Mouse (Mus musculus) adipocyte (in vitro differentiated cells): ENCODE measurements around the gene Fry.

Experiments
- DNase-seq: peaks from one replicate; pipeline ENCODE4 v3.0.0-alpha.2; 2016; ENCODE audit warnings: low spot score

Gene Fry

DNA sequence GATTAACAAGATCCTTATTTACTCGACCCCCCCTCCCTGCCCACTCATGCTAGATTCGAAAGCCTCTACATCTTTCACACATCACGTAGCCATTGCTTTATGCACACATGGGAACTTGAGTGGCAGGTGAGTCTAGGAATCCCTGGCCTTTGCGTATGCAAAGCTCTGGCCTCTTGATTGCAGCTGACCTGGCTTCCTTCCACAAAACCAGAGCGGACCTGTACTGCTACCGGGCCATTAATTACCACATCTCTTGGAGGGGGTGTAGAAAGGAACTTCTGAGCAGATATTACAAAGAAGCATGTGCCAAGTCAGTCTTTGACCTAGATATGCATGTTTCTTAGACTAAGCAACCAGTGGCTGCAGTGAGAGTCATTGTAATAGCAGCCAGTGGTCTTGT, 55.4 kb downstream of the Fry start:
- DNase-seq: no peak

DNA sequence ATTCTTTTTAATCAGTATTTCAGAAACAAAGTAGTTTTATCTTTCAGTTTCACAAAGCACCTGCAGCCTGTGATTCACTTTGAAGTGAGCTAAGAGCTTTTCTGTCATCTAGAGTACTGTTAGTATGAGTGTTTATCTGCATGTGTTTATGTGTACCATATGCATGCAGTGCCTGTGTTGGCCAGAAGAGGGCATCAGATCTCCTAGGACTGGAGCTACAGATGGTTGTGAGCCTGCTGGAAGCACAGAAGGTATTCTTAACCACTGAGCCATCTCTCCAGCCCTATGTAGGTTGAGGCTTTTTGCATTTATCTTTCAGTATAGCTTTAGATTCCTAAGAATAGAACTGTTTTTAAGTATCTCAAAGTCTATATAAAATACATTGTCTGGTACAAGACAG, 56.5 kb downstream of the Fry start:
- no peak for DNase-seq

DNA sequence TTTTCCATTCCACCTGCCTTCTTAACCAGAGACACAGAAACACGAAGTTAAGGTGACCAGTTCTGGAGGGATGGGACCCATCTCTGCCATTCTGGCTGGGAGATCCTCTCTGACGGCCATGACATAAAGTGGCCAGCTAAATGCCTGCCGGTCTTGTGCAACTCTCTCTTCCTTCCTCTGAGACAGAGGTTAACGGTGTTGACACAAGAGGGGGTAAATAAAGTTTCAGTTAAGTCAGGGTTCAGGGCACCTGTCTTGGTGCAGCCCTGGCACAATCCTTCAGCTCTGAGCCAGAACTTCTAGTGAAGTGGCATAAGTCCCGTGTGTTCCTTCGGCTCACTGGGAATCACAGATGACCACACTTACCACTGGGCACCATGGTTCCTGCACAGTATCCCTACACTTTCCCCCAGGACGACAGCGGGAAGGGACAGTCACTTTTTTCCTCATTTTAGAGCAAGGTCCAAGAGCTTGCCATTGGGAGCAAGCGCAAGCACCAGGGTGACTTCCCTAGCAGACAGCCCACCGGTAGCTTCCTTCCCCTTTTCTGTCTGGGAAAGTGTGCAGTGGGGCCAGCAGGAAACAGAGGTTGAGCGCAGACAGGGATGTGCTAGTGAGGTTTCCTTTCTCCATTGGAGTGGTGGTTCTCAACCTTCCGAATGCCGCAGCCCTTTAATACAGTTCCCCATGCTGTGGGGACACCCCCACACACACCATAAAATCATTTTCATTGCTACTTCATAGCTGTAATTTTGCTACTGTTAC, 58.0 kb downstream of the Fry start:
- no peak for DNase-seq

DNA sequence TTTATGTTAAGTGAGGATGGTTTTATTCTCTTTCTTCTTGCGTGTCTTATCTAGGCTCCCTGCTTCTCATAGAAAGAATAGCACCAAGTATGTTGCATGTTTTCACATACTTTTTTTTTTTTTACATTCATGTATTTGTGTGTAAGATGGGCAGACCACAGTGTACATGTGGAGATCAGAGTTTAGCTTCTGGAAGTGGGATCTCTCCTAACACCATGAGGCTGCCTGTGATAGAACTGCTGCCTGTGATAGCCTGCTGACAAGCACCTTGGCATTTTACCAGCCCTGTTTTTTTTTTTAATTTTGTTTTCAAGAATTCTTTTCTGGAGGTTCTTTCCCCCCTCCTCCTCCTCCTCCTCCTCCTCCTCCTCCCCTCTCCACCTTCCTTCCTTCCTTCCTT, 59.3 kb downstream of the Fry start:
- DNase-seq: no peak

DNA sequence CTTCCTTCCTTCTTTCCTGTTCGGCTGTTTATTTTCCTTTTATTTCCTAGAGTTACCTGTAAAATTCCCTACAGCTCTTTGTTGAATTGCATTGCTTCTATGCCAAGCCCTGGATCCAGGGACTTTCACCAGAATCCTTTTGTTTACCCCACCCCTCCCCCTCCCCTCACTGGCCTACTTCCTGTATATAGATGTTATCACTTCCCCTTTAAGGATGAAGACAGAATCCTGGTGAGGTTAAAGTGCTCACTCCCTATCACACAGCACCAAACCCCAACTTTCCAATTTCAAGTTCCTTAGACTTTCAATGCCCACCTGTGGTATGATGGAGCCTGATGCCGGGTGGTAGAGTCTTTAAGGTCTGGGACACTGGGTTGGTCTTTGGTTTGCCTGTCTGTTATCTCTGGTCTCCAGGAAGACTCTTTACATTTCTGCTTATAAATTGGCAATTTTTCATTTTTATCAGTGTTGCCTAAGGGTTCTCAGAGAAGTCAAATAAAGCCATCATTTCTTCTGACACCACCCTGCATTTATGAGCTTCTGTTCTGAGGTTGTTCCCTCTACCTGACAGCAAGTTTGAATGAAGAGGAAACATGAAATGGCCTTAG, 59.9 kb downstream of the Fry start:
- no peak for DNase-seq

DNA sequence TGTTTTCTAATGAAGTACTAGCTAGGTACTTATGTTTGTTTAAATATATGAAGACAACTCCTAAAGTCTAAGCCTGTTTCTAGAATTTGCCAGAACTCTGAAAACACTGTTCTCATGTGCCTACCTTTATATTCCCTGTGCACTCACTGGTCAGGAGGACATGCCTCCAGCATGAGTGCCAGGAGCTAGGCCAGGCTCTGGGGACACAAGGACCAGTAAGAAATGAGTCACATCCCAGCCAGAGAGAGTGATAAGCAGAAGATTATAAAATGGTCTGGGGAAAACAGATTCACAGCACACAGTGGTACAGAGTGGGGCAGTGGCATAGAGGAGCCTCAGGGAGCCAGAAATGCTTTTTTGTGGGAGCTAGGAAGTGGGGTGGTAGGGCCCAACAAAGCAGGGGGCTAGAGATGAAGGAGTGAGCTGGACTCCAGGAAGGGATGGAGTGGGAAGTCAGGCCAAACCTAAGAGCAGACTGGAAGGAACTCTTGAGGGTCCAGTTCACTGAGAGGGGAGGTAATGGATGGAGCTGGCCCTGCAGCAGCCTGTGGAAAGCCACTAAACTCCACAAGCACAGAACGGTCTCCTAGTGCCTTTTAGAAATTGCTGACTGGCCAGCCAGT, 62.7 kb downstream of the Fry start:
- DNase-seq: no peak

DNA sequence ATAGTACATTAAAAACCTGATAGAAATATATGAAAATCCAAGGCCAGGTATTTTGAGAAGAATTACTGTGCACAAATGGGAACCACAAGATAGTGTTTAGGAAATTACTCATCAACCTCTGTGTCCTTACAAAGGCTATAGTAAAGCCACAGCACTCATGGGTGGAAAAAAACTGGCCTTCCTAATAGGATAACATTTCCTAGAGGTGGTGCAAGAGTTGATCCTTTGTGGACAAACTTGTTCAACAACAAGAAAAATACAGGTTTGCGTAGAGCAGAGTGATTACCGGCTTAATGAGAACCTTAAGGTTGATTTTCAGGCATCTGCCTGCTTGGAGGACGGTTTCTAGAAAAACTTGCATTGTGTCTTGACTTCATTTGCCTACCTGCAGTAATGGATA, 66.5 kb downstream of the Fry start:
- DNase-seq: no peak

DNA sequence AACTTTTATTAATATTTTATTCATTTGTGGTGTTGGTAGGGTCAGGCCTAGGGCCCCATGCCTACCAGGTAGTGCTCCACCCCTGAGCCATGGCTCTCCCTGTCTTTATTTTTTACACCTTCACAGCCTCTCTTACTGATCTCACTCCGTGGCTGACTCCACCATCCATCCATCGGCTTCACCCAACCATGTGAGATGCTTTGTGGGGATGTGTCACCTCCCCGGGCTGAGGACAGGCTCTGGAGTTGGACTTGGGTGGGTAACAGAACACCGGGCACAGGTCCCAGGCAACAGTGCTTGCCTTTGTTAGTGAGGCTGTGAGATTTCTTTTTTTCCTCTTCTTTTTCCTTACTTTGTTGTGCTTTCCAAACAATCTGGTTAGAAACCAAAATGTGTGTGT, 67.7 kb downstream of the Fry start:
- no peak for DNase-seq

DNA sequence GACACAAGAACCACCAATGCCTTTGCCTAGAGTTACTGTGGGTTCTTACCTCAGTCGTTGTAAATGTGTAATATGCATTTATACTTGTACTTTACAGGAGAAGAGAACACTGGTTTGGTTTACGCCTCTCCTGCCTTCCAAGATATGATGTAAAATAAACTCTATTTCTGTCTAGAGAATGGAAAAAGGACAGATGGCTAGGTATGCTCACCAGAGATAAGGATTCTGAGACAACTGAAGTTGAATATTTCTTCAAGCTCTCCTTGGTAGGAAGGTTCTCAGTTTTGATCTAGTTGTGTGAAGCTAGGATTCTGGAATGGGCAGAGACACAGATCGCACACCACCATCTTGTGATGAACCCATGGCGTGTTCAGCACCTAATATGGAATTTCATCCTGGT, 68.2 kb downstream of the Fry start:
- DNase-seq: no peak

DNA sequence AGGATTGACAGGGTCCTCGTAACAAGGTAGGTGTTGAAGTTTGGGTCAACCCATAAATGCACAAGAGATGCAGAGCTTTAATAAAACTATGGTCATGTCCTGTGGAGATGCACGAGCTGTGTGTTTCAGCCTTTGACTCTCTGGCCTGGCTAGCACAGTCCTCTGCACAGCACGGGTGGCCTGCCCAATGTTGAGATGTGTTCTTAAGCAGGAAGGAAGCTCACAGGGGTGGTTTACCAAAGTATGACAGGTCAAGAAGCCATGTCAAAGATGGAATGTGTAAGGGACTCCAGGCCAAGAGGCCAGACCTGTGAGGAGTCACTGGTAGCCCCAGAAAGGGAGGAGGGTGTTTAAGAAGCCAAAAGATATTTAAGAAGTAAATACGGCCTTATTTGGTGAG, 69.6 kb downstream of the Fry start:
- DNase-seq: no peak

DNA sequence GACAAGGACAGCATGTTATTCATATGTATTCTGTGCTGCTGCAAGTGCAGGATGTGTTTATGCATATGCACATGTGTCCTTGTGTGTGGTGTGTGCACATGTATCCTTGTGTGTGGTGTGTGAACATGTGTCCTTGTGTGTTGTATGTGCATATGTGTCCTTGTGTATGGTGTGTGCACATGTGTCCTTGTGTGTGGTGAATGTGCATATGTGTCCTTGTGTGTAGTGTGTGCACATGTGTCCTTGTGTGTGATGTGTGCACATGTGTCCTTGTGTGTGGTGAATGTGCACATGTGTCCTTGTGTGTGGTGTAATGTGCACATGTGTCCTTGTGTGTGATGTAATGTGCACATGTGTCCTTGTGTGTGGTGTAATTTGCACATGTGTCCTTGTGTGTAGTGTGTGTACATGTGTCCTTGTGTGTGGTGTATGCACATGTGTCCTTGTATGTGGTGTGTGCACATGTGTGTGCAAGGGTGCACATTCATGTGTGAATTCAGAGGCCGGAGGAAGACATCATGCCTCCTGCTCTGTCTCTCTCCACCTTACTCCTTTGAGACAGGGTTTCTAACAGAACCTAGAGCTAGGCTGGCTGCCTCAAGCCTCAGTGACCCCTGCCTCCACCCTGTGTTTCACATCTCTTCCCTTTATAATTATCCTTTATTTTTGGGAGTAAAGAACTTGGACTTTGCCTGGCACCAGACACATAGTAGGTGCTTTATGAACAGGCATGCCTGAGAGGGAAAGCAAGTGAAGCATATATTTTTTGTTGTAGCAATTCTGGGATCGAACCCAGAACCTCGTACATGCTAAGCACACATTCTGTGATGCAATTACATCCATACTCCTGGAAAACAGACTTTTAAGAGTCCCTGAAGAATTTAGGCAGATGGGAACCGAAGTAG, 72.3 kb downstream of the Fry start:
- no peak for DNase-seq

DNA sequence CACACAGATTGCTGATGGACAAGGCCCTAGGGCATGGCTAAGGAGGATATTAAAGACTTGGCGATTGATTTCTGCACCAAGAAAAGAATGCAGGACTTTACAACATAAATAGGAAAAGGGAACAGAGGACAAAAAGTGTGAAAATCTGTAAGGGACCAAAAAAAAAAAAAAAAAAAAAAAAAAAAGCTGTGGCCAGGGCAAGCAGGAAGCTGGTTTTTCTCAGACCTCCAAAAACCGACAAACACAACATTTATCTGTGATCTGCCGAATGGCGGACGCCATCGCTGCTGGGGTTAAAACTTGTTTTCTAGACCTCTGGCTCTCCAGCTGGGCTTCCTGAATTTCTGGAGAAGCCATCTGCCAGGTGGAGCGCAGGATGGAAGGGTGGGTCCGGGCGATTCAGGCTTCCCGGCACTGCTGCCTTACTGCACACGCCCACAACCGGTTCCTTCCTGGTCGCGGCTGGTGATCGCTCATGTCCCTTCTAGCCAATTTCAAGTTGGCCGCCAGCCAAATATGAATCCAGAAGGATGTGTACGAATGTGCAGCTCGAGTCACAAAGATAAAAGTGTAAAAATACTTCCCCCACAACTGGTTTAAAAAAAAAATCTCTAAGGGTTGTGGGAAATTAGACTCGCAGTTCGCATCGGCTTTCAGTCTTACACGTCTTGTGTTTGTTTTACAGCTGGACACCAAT, 77.2 kb downstream of the Fry start:
- no peak for DNase-seq

DNA sequence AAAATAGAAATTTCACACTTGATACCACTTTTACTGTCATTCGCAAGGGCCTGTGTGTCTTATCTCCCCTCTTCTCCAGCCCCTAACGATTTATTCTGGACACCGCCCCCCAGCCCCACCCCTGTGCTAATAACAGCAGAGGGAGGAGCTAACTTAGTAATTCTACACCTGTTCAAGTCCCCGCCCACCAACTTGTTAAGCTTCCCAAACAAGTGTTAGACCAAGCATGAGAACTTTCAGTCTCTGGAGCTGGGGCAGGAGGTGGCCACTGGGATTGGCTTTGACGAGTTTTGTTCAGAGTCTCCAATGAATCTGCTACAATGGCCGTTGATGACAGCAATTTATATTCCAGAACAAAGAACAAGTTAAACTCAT, 77.8 kb downstream of the Fry start:
- no peak for DNase-seq

DNA sequence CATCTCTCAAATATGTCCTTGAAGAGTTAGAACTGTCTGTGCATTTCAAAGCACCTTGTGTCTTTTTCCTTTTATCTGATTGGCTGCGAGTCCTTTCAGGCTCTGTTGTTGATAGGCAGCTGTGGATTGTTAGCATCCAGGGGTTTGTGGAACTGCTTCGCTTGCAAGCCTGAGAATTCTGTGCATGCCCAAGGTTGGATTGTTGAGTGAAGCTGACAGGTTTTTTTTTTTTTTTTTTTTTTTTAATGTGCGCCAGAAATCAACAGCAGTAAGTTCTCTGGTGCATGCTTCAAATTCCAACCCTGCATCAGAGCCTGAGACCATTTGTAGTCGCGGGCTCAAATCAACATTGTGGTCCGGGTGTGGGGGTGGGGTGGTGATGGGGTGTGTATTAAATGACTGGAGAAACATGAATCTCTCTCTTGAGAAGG, 78.5 kb downstream of the Fry start:
- DNase-seq: no peak

DNA sequence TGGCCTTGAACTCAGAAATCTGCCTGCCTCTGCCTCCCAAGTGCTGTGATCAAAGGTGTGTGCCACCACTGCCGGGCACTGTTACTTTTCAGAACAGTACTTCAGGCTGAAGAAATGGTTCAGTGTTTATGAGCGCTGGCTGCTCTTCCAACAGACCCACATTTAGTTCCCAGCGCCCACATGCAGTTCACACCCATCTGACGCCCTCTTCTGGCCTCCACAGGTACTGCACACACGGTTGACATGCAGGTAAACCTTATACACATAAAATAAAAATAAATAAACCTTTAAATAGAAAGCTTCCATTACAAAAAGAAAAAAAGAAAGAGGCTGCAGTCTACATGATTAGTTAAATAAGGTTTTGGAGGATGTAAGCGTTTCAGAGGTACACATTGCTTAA, 88.3 kb downstream of the Fry start:
- no peak for DNase-seq

DNA sequence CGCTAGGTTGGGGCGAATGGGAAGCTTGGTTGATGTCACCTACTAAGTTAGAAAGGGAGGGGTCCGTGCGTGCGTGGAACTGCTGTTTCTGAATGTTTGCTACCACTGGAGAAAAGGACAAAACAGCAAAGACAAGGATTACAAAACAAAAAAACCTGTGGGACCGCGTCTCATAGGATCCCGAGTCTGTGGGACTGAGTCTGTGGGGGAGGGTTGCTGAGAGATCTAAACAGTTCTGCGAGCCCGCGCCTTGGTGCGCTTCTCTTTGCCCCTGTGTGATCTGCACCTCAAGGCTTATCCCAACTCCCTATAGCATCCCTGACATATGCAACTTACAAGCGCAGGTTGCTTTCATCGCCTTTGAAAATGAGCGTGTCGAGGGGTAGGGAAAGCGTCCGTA, 89.2 kb downstream of the Fry start:
- DNase-seq: no peak

DNA sequence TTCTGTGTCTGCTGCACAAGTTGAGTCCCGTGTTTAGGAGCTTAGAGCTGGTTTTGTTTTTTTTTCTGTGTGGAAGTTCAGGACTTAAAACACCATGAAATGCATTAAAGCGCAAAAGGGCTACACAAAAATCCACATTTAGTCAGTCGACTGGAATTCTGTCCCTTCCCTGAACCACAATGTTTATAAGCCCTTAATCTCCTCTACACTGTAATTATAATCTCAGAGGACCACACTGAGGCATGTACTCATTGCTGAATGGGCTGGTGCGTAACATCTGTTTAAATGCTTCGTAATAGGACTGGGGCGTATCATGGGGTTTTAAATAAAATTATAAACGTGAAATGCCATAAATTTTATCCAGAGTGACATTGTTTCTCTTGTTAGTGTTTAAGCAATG, 89.6 kb downstream of the Fry start:
- no peak for DNase-seq

DNA sequence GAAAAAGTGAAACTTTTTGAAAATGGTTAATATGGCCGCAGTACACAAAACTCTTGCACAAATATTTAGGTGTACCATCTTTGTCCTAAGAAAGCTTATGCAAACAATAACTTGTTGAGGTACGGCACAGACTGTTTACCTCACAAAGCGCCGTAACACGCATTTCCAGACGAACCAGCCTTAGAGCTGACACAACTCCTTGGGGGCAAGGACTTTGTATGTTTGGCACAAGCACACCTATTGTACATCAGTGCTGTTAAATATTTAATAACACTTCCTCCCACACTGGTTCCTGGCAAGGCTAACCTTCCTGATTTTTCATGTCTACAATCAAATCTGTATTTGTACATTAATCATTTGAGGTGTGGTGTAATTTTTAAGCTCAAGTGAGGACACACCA, 95.6 kb downstream of the Fry start:
- no peak for DNase-seq

DNA sequence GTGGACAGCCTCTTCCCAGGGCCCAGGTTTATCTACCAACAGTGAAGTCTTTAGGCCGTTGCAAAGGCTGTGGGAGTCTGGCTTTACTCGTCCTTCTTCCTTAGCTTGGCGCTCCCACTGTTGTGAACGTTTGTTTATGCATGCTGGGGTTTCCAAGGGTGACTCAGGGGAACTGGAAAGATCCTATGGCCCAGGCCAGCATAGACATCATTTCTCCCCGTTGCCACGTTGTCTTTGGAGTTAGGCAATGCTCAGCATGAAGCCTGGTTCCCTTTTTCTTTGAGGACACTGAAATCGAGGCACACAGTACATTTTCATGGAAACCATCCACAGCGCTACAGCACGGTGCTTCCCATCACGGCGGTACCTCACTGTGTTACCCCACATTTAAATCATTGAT, 97.6 kb downstream of the Fry start:
- DNase-seq: no peak

DNA sequence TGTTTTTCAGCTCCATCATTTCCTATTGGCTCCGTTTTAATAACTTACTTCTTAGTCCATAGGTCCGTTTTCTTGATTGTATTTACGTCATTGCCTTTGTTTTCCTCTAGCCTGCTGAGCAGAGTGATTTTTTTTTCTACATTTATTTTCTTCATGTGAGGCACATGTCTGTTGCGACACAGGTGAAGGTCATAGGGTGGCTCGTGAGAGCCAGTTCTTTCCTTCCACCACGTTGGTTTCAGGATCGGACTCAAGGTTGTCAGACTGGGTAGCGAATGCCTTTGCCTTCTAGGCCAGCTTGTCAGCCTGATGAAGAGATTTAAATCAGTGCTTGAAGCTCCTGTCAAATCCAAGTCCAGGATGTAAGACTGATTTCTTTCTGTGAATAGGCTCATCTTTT, 101.0 kb downstream of the Fry start:
- DNase-seq: no peak

DNA sequence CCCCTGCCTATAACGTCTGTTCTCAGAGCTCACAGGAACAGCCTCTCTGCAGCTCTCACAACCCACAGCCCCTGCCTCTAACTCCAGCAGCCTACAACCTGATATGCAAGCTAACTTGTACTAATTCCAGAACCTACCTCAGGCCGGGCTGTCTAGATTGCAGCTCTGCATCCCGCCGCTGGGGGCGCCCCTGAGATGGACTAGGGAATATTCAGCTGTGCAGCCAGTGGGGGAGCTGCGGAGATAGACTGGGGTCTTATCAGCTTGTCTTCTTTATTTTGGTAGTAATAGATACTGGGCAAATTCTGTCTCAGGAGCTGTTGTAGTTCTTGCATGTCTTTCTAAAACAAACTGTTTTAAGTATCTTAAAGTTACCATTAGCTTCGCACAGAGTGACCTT, 101.9 kb downstream of the Fry start:
- no peak for DNase-seq

DNA sequence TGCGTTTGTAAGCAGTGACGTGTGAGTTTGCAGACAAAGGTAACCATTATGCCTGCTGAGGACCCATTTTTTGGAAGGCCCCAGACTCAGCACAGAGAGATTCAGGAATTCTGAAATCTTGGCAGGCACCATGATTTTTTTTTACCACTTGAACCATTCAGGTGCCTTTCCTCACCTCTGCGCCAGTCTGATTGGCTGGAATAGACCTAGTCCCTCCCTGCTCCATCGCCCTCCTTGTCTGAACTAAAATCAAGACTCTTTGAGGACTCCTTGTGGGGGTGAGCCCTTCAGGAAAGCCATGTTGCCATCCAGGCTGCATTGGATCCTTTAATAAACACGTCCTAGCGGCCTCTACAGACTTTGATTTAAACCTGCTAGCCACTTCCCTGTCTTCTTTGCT, 103.4 kb downstream of the Fry start:
- DNase-seq: no peak
